Mouse (Mus musculus) CH12.LX (cell line): ENCODE data around the gene Capn11. TPM values are rescaled to one million over a fixed set of nuclear protein-coding genes. Genes with fewer than 3 reads are reported as not detected.
A peak's percentile ranks its signal among the peaks of the same experiment; 100 is the strongest.

Experiments used
- DNase-seq: peaks from one replicate; pipeline ENCODE4 v3.0.0-alpha.2; 2013; ENCODE audit errors: extremely low read depth
- H3K27ac ChIP-seq: 2 replicates; pipeline ENCODE4 v1.5.1; 2012; ENCODE audit warnings: low read depth, mild to moderate bottlenecking, control low read depth, moderate library complexity; ENCODE audit not compliant: insufficient read depth
- H3K27me3 ChIP-seq: replicated peaks from 2 replicates; pipeline ENCODE3; 2012; ENCODE audit warnings: inconsistent platforms
- H3K36me3 ChIP-seq, 2 experiments: replicated peaks in 1 of 2; 2 replicates each; pipeline versions ENCODE3 to v1.6.1; 2012; ENCODE audit warnings: inconsistent platforms in 1 of 2, low read length in 1 of 2, mild to moderate bottlenecking in 1 of 2, mixed read lengths in 1 of 2, moderate library complexity in 1 of 2; ENCODE audit not compliant: control insufficient read depth in 1 of 2, insufficient read depth in 1 of 2
- H3K4me1 ChIP-seq, 2 experiments: 2 replicates each; pipeline ENCODE4 v1.6.1; 2012; ENCODE audit warnings: inconsistent platforms in 1 of 2, moderate library complexity in 1 of 2; ENCODE audit not compliant: insufficient read depth in 2 of 2, control insufficient read depth in 1 of 2
- H3K4me2 ChIP-seq: 2 replicates; pipeline ENCODE4 v1.6.1; 2012; ENCODE audit warnings: low read depth, mild to moderate bottlenecking, control low read depth; ENCODE audit not compliant: poor library complexity, insufficient read depth, severe bottlenecking
- H3K4me3 ChIP-seq, 3 experiments: fragments of 150-350 bp in 1 of 3; sonication (generic) in 1 of 3; replicated peaks in 1 of 3; 2 replicates each; pipeline versions ENCODE3 to v1.5.1; 2011 to 2012; ENCODE audit warnings: low read depth in 2 of 3, low read length in 2 of 3, mild to moderate bottlenecking in 2 of 3, moderate library complexity in 2 of 3, control low read depth in 1 of 3, improper control_type of control experiment in 1 of 3, inconsistent platforms in 1 of 3, mixed read lengths in 1 of 3; ENCODE audit not compliant: poor library complexity in 1 of 3
- H3K79me2 ChIP-seq: replicated peaks from 2 replicates; pipeline ENCODE4 v1.6.1; 2012; ENCODE audit warnings: mild to moderate bottlenecking, moderate library complexity; ENCODE audit not compliant: control insufficient read depth, poor library complexity, insufficient read depth, severe bottlenecking; ENCODE audit errors: extremely low read depth
- H3K9ac ChIP-seq: 2 replicates; pipeline ENCODE4 v1.6.1; 2012; ENCODE audit warnings: low read depth, mild to moderate bottlenecking, control low read depth, moderate library complexity; ENCODE audit not compliant: insufficient read depth
- H3K9me3 ChIP-seq: replicated peaks from 2 replicates; pipeline ENCODE3; 2012; ENCODE audit warnings: low read length, inconsistent platforms, mixed read lengths
- CTCF ChIP-seq, 2 experiments: IDR thresholded peaks in 1 of 2; conservative IDR thresholded peaks in 1 of 2; 2 replicates each; pipeline ENCODE4 v1.5.1; 2011 to 2012; ENCODE audit warnings: low read depth in 2 of 2, low read length in 2 of 2, improper control_type of control experiment in 1 of 2, inconsistent platforms in 1 of 2, mild to moderate bottlenecking in 1 of 2, moderate library complexity in 1 of 2
- ETS1 ChIP-seq: conservative IDR thresholded peaks from 2 replicates; pipeline ENCODE4 v1.6.1; 2012; ENCODE audit warnings: low read depth, mild to moderate bottlenecking, inconsistent platforms, low read length, improper control_type of control experiment, moderate library complexity
- HCFC1 ChIP-seq: IDR thresholded peaks from 2 replicates; pipeline ENCODE4 v1.6.1; 2012; ENCODE audit warnings: low read depth, mild to moderate bottlenecking, inconsistent platforms, low read length, improper control_type of control experiment
- JUND ChIP-seq: conservative IDR thresholded peaks from 2 replicates; pipeline ENCODE4 v1.6.1; 2011; ENCODE audit warnings: low read depth, low read length, improper control_type of control experiment
- MAZ ChIP-seq: IDR thresholded peaks from 2 replicates; pipeline ENCODE4 v1.6.1; 2012; ENCODE audit warnings: low read depth, mild to moderate bottlenecking, inconsistent platforms, low read length, improper control_type of control experiment, moderate library complexity
- POLR2A ChIP-seq: IDR thresholded peaks from 2 replicates; pipeline ENCODE4 v1.6.1; 2011; ENCODE audit warnings: low read depth, mild to moderate bottlenecking, improper control_type of control experiment, low read length
- RAD21 ChIP-seq: IDR thresholded peaks from 2 replicates; pipeline ENCODE4 v1.6.1; 2011; ENCODE audit warnings: low read depth, mild to moderate bottlenecking, low read length, improper control_type of control experiment, moderate library complexity
- SMC3 ChIP-seq: IDR thresholded peaks from 2 replicates; pipeline ENCODE4 v1.6.1; 2011; ENCODE audit warnings: low read depth, low read length, improper control_type of control experiment
- TCF12 ChIP-seq: IDR thresholded peaks from 2 replicates; pipeline ENCODE4 v1.6.1; 2014; ENCODE audit warnings: low read depth, mild to moderate bottlenecking, inconsistent platforms, low read length, improper control_type of control experiment
- ZC3H11A ChIP-seq: IDR thresholded peaks from 2 replicates; pipeline ENCODE4 v1.6.1; 2012; ENCODE audit warnings: low read depth, mild to moderate bottlenecking, inconsistent platforms, low read length, improper control_type of control experiment
- dilution Hi-C: fragments of 300-500 bp; cut with MboI; formaldehyde crosslinking; loops from 2 replicates; pipeline ENCODE4 v1.14.3; 2020; ENCODE audit warnings: low sequenced_read_pairs; ENCODE audit not compliant: extremely low pct_unique_long_range_greater_than_20kb, extremely low pct_ligation_motif_present
- in situ Hi-C: fragments of 300-500 bp; cut with MboI; formaldehyde crosslinking; loops from 3 replicates; pipeline ENCODE4 v1.14.3; 2019; ENCODE audit warnings: low sequenced_read_pairs, low pct_ligation_motif_present, low pct_unique_long_range_greater_than_20kb, mixed read lengths
- polyA plus RNA-seq: library from polyadenylated mRNA; unstranded; fragments of >175 nt; gene quantifications from 2 replicates; pipeline ENCODE4 v1.2.1, GENCODE M21; 2012; ENCODE audit warnings: low read depth; ENCODE audit not compliant: insufficient read length
- total RNA-seq, 2 experiments: library from RNA; depleted of rRNA; stranded (reverse); fragments of 300-350 nt in 1 of 2; fragments of >200 nt in 1 of 2; gene quantifications; 2 replicates each; pipeline ENCODE4 v1.2.3; 2012 to 2014

Capn11 gene
- total and polyA plus RNA-seq, 3 experiments, result 0.09 TPM; not detected in 2

DNA sequence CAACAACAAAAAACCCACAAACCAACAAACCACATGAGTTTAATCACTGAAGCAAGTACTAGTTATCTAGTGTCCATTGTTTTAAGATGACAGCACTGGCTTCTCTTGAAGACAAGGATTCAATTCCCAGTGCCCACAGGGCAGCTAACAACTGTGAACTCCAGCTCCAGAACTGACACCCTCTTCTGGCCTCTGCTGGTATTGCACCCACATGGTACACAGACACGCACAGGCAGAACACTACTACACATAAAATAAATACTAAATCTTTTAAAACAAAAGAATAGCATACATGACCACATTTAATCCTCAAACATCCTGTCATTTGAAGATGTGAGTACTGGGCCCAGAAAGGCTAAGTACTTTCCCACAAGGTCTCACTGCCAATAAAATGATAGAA is 22.5 kb upstream of the Capn11 start:
- no peak overlapping the region for H3K4me3 ChIP-seq
- H3K4me1 ChIP-seq, result peaks cover 9 to 33% of the 10 kb centered on the region in 2 experiments
- DNase-seq, result no peak
- no peaks in the 10 kb centered on the region for H3K79me2 ChIP-seq
- H3K9me3 ChIP-seq, result peaks cover 3% of the 10 kb centered on the region
- no peak overlapping the region for H3K9ac ChIP-seq
- no peak overlapping the region for H3K27ac ChIP-seq
- H3K27me3 ChIP-seq, result no peaks in the 10 kb centered on the region
- dilution Hi-C loops (no loop called here), in situ Hi-C loops (no loop called here)
- no peak overlapping the region for H3K4me2 ChIP-seq
- TF ChIP-seq POLR2A (no peak), CTCF (conservative IDR thresholded peaks at IDR 0.05 in 1 of 2, IDR thresholded peaks at IDR 0.05 in 1 of 2; ENCODE audit: low read depth in 2 of 2, low read length in 2 of 2) (peak; percentile 23 to 37; a peak in 2 of 4 replicates)
- peaks cover 0 to 20% of the 10 kb centered on the region in 2 experiments for H3K36me3 ChIP-seq

DNA sequence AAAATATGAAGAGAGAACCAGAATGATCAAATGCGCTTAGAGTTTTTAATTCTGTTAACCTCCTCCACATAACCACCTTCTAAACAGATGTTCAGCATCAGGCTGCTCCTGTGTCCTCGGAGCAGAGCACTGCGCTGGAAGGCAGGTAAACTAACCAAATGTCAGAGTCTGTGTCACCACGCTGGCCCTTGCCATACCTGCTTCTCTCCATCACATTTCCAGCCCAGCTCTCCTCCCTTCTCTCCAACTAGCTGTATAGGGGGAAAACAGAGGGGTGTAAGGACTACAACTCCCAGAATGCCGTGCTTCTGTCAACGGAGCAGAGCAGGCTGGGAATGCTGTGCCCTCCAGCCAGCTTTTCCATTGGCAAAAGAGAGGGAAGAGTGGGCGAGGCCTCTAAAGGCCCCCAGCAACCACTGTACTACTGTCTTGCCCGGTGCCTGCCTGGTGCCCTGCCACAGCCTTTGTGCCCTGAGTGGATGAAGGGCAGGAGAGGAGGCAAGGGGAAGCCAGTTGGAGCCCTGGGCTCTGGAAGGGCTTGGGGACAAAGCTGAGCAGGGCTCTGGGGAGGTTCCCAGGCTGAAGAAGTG is 21.4 kb upstream of the Capn11 start:
- Histone ChIP-seq H3K4me3 (no peak overlapping the region), H3K36me3 (peaks cover 0 to 29% of the 10 kb centered on the region in 2 experiments), H3K9ac (no peak overlapping the region), H3K4me1 (peaks cover 9 to 33% of the 10 kb centered on the region in 2 experiments), H3K79me2 (no peaks in the 10 kb centered on the region), H3K27me3 (no peaks in the 10 kb centered on the region)
- dilution Hi-C loops, result no loop called here
- no peak for TF ChIP-seq RAD21
- TF ChIP-seq HCFC1, result peak; percentile 76
- TF ChIP-seq JUND, result no peak
- TF ChIP-seq, all 38 proteins: peak for 1
- in situ Hi-C loops, result no loop called here
- peaks cover 3% of the 10 kb centered on the region for H3K9me3 ChIP-seq
- no peak overlapping the region for H3K27ac ChIP-seq
- no peak for DNase-seq
- no peak overlapping the region for H3K4me2 ChIP-seq

DNA sequence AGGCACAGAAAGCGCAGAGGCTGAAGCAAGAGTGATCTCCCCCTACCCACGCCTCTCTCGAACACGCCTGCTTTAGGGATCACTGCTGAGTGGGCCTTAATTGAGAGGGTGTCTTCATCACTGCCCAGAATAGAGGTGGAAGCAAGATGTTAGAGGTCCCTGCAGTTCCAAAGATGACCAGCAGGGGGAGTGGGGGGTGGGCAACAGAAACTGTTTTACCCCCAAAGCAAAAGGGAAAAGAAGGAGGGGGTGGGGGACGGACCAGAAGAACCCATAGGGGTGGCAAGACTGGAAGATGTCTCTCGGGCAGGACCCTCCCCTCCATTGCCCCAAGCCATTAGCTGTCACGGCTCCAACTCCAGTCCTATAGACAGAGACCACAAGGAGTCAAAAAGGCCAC is 19.0 kb upstream of the Capn11 start:
- Histone ChIP-seq H3K4me1 (peaks cover 9 to 25% of the 10 kb centered on the region in 2 experiments), H3K9ac (no peak overlapping the region), H3K27ac (no peak overlapping the region), H3K36me3 (peaks cover 5 to 49% of the 10 kb centered on the region in 2 experiments), H3K4me2 (0 out of 2 replicates have a peak overlapping the region, but pooled peaks have one; percentile 18), H3K27me3 (no peaks in the 10 kb centered on the region), H3K79me2 (no peaks in the 10 kb centered on the region), H3K4me3 (no peak overlapping the region), H3K9me3 (peaks cover 3% of the 10 kb centered on the region)
- in situ Hi-C loops (no loop called here), dilution Hi-C loops (no loop called here)
- peak; percentile 51 for DNase-seq
- TF ChIP-seq MAZ, result no peak
- peak; percentile 78 for TF ChIP-seq SMC3
- peak; percentile 80 to 86 for TF ChIP-seq CTCF (conservative IDR thresholded peaks at IDR 0.05 in 1 of 2, IDR thresholded peaks at IDR 0.05 in 1 of 2; ENCODE audit: low read depth in 2 of 2, low read length in 2 of 2)
- TF ChIP-seq TCF12, result no peak
- no peak for TF ChIP-seq ETS1
- no peak for TF ChIP-seq ZC3H11A
- TF ChIP-seq RAD21, result peak; percentile 34
